Mouse (Mus musculus) embryonic fibroblast, embryonic 13.5 days (primary cell): ENCODE measurements around the gene Fam118a. TPM values are rescaled to one million over a fixed set of nuclear protein-coding genes. Genes with fewer than 3 reads are reported as not detected.

Experiments
- H3K27ac ChIP-seq: 2 replicates; pipeline ENCODE4 v1.5.1; 2012; ENCODE audit warnings: low read length, control low read depth, inconsistent platforms; ENCODE audit not compliant: insufficient read depth
- H3K4me1 ChIP-seq: 2 replicates; pipeline ENCODE4 v1.6.1; 2011; ENCODE audit warnings: low read length; ENCODE audit not compliant: control insufficient read depth, insufficient read depth
- H3K4me3 ChIP-seq: 2 replicates; pipeline ENCODE4 v1.5.1; 2011; ENCODE audit warnings: mild to moderate bottlenecking, control low read depth, low read length; ENCODE audit not compliant: insufficient read depth
- CTCF ChIP-seq: IDR thresholded peaks from 2 replicates; pipeline ENCODE4 v1.5.1; 2011; ENCODE audit warnings: mild to moderate bottlenecking, control low read depth, low read length, moderate library complexity, borderline replicate concordance; ENCODE audit not compliant: insufficient read depth
- POLR2A ChIP-seq: IDR thresholded peaks from 2 replicates; pipeline ENCODE4 v1.6.1; 2011; ENCODE audit warnings: low read depth, mild to moderate bottlenecking, control low read depth, low read length, moderate library complexity
- polyA plus RNA-seq: library from polyadenylated mRNA; stranded (reverse); fragments of >200 nt; gene quantifications from 2 replicates; pipeline ENCODE4 v1.2.4, GENCODE M21; 2011; ENCODE audit warnings: low read depth; ENCODE audit not compliant: missing spikeins, insufficient read length

Fam118a gene
- polyA plus RNA-seq, 1 experiment, result 21.1 TPM

DNA sequence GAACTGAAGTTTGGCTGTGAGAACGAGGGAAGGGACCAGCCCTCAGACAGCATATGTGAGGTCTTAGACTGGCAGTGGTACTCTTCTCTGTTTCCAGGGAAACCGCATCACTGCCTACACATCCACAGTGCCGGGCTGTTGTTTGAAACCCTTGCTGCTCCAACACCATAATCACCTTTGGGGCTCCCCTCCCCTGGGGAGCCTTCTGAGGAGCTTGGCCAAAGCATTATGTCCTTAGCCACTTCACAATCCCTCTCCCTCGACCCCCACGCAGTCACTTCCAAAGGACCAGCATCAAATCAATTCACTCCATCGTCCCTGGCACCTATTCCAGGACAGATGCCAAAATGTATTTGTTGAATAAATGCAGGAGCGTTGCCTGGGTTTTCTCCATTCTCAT is 39.0 kb upstream of the Fam118a start:
- Histone ChIP-seq H3K4me1 (peaks cover 7% of the 10 kb centered on the region; the same call in 1 of the 2 replicates), H3K27ac (no peak overlapping the region), H3K4me3 (no peak overlapping the region)
- TF ChIP-seq POLR2A (no peak), CTCF (no peak)

DNA sequence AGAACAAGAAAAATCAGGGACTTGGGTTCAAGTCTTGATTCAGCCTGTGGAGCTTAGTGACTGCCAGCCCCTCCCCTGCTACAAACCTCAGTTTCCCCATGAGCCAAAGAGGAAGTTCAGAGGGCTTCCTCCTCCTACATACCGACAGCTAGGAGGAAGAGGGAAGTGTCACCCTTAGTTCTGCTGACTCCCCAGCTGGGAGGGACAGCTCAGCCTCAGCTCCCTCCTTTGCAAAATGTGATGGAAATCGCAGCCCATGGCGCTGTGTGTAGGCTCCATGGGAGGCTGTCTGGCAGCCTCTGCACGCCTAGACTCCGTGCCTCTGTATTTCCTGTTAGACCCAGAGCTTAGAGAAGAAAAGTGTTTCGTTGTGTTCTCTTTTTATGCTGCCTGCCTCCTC is 34.2 kb upstream of the Fam118a start:
- Histone ChIP-seq H3K27ac (no peak overlapping the region), H3K4me3 (no peak overlapping the region), H3K4me1 (no peaks in the 10 kb centered on the region)
- TF ChIP-seq CTCF (no peak), POLR2A (no peak)

DNA sequence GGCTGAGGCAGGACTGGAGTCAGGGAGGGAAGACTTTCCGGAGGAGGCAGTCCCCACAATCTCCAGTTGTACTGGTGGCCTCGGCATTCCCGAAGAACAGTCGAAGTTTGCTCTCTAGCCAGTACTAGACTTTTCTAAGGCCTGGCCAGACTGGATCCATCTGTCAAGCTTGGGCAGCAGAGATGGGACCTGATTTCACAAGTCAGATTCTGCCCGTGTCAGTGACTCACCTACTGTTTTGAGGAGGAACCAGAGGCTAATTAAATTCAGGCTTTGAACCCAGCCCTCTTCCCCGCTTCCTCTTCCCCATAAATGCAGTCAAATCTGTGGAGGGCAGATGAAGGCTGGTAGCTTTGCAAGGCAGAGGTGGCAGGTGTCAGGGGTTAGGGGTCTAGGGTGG is 33.7 kb upstream of the Fam118a start:
- H3K4me1 ChIP-seq, result no peaks in the 10 kb centered on the region
- H3K27ac ChIP-seq, result no peak overlapping the region
- TF ChIP-seq CTCF, result no peak
- TF ChIP-seq POLR2A, result no peak
- H3K4me3 ChIP-seq, result no peak overlapping the region

DNA sequence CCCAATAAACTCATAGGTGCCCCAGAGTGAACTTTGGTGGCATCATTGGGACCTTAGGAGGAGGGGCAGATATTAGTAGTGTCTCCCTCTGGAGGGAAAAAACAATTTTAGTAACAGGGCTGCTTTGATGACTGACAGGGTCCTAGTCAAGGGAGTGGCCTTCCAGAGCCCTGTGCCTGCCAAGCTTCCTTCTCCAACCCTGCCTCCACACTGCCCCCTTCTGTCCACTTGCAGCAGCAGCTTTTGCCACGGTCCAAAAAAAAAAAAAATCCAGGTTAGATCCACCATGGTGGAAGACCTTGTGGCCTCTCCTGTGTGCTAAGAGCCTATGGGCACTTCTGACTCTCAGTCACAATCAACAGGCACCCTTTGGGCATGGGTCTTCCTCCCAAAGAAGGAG is 32.8 kb upstream of the Fam118a start:
- Histone ChIP-seq H3K27ac (no peak overlapping the region), H3K4me1 (no peaks in the 10 kb centered on the region), H3K4me3 (no peak overlapping the region)
- TF ChIP-seq POLR2A (no peak), CTCF (peak; percentile 67; the same call in 1 of the 2 replicates)

DNA sequence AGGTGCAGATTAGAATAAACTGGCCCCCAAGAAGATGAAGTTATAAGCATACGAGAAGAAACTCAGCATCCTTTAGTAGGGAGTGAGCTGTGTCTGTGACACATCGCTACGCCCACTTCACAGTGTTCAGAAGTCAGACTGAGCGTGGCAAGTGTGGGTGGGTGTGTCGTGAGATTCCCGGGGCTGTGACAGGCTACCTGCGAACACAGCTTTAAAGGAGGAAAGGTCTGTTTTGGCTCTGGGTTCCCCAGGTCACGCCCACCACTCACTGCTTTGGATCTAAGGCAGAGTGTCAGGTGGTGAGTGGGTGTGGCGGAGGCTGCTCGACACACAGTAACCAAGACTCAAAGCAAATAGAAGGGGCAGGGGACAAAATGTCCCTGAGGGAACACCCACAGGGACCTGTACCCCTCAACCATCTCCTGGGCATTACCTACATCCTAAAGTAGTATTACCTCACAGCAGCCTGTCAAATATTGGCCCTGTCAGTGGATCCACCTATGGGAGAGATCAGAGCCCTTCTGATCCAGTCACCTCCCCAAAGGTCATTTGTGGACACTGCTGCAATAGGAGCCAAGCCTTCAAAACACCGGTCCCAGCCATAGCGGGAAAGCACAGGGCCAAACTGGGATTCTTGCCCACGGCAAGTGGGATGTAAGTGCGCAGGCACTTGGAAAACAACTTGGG is 30.8 kb upstream of the Fam118a start:
- H3K4me1 ChIP-seq, result no peaks in the 10 kb centered on the region
- TF ChIP-seq POLR2A, result no peak
- no peak for TF ChIP-seq CTCF
- no peak overlapping the region for H3K27ac ChIP-seq
- no peak overlapping the region for H3K4me3 ChIP-seq

DNA sequence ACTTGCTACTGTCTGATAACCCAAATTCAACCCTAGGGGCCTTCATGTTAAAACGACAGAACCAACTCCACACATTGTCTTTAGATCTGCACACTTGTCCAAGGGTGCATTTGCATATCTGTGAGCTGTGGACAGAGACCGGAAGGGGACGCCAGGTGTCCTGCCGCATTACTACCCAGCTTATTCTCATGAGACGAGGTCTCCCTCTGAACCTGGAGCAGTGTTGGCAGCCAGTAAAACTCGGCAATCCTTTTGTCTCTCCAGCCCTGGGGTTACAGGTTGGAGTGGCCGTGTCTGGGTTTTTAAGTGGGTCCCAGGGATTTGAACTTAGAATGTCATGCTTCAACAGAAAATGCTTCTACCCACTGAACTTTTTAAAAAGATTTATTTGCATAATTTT is 28.8 kb upstream of the Fam118a start:
- TF ChIP-seq CTCF, result no peak
- no peak for TF ChIP-seq POLR2A
- H3K27ac ChIP-seq, result no peak overlapping the region
- H3K4me3 ChIP-seq, result no peak overlapping the region
- no peaks in the 10 kb centered on the region for H3K4me1 ChIP-seq

DNA sequence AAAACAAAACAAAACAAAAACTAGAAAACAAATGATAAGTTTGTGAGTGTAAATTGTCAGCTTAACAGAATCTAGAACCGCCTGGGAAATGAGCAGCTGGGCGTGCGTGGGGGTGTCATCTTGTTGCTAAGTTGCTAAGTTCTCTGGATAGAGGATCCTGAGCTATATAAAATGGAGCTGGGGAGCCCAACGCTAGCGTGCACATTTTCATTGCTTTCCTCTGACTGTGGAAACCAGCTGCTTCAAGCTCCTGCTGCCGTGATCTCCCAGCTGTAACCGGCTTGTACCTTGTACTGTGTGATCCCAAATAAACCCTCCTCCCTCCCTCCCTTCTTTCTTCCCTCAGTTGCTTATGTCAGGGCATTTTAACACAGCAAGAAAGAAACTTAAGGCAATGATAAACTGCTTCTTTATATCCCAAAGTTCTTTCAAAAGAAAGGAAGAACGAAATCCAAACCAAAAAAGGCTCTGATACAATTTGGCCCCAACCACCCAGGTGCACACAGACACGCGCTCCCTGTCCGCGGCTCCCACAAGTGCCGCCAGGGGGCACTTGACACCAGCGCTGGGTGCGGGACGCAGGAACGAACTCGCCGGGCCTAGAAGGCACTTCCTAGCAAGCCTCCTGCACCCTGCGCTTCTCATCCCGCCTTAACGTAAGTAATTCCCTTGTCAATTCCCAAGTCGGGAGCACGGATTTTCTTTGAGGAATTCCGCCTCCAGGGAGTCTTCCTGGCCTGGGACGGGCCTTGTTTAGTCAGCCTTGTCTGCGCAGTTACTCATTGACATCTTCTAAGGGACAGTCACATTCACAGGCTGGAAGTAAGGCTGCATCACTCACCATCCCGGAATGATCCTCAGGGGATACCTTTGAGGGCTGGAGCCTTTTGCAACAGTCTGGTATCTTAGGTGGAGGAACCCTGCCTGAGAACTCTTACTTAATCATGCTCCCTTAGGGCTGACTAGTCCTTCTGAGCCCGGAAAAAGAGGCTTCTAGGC is 27.5 kb upstream of the Fam118a start:
- Histone ChIP-seq H3K4me3 (no peak overlapping the region), H3K4me1 (no peaks in the 10 kb centered on the region), H3K27ac (no peak overlapping the region)
- TF ChIP-seq CTCF (peak; percentile 90), POLR2A (no peak)

DNA sequence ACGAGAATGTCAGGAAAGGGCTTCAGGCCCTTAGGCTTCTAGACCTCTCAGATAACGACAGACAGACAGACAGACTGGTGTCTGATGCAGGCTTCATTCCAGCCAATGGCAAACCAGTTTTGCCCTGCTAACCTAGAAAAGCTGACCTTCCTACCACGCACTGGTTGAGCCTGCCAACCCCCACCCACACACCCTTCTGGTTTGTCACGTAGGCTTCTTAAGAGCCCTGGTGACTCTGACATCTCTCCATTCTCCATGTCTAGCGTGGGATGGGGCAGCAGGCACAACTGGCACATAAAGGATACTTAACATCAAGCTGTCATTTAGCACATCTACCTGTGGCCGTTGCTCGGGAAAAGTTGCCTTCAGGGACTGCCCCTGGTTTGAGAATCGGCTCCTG is 19.1 kb upstream of the Fam118a start:
- H3K27ac ChIP-seq, result no peak overlapping the region
- H3K4me1 ChIP-seq, result peaks cover 4% of the 10 kb centered on the region
- TF ChIP-seq POLR2A (no peak), CTCF (no peak)
- H3K4me3 ChIP-seq, result no peak overlapping the region

DNA sequence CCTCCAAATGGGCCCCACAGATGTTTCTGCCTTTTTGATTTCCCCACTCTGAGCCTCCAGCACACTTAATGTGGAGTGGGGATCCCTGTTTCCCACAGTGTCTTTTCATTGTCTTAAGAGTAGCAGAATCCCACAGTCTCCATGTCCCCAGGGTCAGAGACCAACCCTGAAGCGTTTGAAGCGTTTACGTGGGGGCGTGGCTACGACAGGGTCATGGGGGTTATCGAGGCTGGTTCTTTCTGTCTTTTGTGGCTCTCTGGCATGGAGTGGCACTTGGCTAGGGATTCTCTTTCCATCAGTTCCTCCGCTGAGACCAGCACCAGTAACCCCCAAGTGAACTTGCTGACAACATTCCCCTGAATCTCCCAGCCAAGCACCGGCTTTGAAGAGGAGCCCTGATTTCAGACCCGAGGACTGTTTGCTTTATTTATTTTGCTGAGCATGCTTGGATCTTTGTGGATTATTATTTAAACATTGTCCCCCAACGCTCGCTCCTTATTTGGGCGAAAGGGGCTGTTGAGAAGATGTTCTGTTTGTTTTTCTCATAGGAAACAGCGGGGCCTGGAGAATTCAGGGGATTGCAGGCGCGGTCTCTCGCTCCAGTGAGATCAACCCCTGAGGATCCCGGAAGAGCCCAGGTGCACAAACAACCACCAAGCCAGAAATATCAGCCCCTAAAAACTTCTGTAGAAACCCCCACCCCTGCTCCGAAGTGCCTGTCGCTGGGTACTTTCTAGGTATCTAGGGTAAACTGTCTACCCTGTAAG is 16.7 kb upstream of the Fam118a start:
- Histone ChIP-seq H3K4me1 (peaks cover 4% of the 10 kb centered on the region), H3K27ac (no peak overlapping the region), H3K4me3 (no peak overlapping the region)
- TF ChIP-seq CTCF (no peak), POLR2A (no peak)
